10 mouse cellular contexts compared by ENCODE assay signal in genomic region chr13:16937422-16938202, GRCm38 (mm10).
DNase-seq lines count a peak whose midpoint lies in the region; ATAC-seq and TF ChIP-seq lines count a peak whose summit lies in the region.
"Had no signal": no experiment of that assay in that cellular context is flagged by ENCODE, and none has a peak within 500 bp of the region (broad histone marks: within the 10 kb centered on the region; RNA-seq: fewer than 3 reads in every experiment).

No protein-coding gene starts in this region.

- H3K9ac ChIP-seq in lung, embryonic 14.5 days = no peak overlapping the region
- H3K9ac ChIP-seq in heart, embryonic 16.5 days (ENCODE audit: low read length) = no peak overlapping the region

- peak; percentile 76 for DNase-seq in lung, embryonic 14.5 days
- DNase-seq in lung, adult 2 months = no peak
- peak; percentile 27 for DNase-seq in fibroblast of lung, adult 2 months (ENCODE audit: low read depth)
- peak; percentile 26 for DNase-seq in retina, embryonic 14.5 days (ENCODE audit: low spot score)
- DNase-seq in gastrocnemius, postnatal 14 days = no peak
- DNase-seq: thymus, postnatal 4 days had no signal

- no peaks in the 10 kb centered on the region for H3K27me3 ChIP-seq in lung, embryonic 14.5 days (ENCODE audit: insufficient read depth, low read length)
- H3K27me3 ChIP-seq in heart, embryonic 16.5 days (ENCODE audit: control insufficient read depth, insufficient read depth, low read length) = no peaks in the 10 kb centered on the region

- no peaks in the 10 kb centered on the region for H3K36me3 ChIP-seq in lung, embryonic 14.5 days (ENCODE audit: insufficient read depth)
- no peaks in the 10 kb centered on the region for H3K36me3 ChIP-seq in heart, embryonic 16.5 days (ENCODE audit: control insufficient read depth, insufficient read depth)
- H3K36me3 ChIP-seq: G1E had no signal

- WGBS in lung, embryonic 14.5 days = 51% methylated on average over 11 of the region's 11 CpGs
- WGBS in lung, adult 2 months = 59% methylated on average over 11 of the region's 11 CpGs
- WGBS in heart, embryonic 16.5 days = 27% methylated on average over 11 of the region's 11 CpGs

- no peak for TF ChIP-seq POLR2A in lung, adult 2 months (IDR thresholded peaks at IDR 0.05; ENCODE audit: borderline replicate concordance, extremely low read depth, low read depth, low read length)

- H3K27ac ChIP-seq in lung, embryonic 14.5 days (ENCODE audit: low read depth) = peak overlapping the region; percentile 48; the same call in 1 of the 2 replicates
- H3K27ac ChIP-seq in heart, embryonic 16.5 days (ENCODE audit: low read length) = peak overlapping the region; percentile 84
- H3K27ac ChIP-seq: kidney, postnatal 0 days had no signal

- intact Hi-C loops in gastrocnemius, postnatal 14 days (cut with DNase I; ENCODE audit: low total_unique reads) = no loop called here

- H3K9me3 ChIP-seq in lung, embryonic 14.5 days (ENCODE audit: low read depth, low read length) = no peaks in the 10 kb centered on the region
- H3K9me3 ChIP-seq in heart, embryonic 16.5 days (replicated peaks; ENCODE audit: control insufficient read depth, low read length) = no peaks in the 10 kb centered on the region
- H3K9me3 ChIP-seq: G1E had no signal

- TF ChIP-seq CTCF in lung, embryonic 14.5 days (IDR thresholded peaks at IDR 0.05; ENCODE audit: low read depth) = no peak
- no peak for TF ChIP-seq CTCF in lung, adult 2 months (IDR thresholded peaks at IDR 0.05; ENCODE audit: insufficient read depth, low read length)

- no peaks in the 10 kb centered on the region for H3K4me1 ChIP-seq in lung, embryonic 14.5 days (ENCODE audit: insufficient read depth)
- H3K4me1 ChIP-seq in lung, adult 2 months (ENCODE audit: control insufficient read depth, insufficient read depth, low read length) = no peaks in the 10 kb centered on the region; the same call in 1 of the 2 replicates
- H3K4me1 ChIP-seq in heart, embryonic 16.5 days (ENCODE audit: control insufficient read depth, insufficient read depth, low read length) = peaks cover 19% of the 10 kb centered on the region

- H3K4me2 ChIP-seq in lung, embryonic 14.5 days = no peak overlapping the region
- peak overlapping the region; percentile 50 for H3K4me2 ChIP-seq in heart, embryonic 16.5 days (ENCODE audit: low read depth, low read length)

- ATAC-seq in lung, embryonic 14.5 days (ENCODE audit: insufficient read depth) = peak; percentile 77; the same call in 1 of the 2 replicates
- ATAC-seq in heart, embryonic 16.5 days (replicated peaks; ENCODE audit: extremely low read depth, insufficient read depth, low FRiP score) = peak; percentile 76
- no peak for ATAC-seq in activated CD4-positive, CD25-positive, alpha-beta regulatory T cell, adult 4 months

- H3K4me3 ChIP-seq in lung, embryonic 14.5 days (ENCODE audit: low read depth, low read length) = no peak overlapping the region
- H3K4me3 ChIP-seq in lung, adult 2 months (replicated peaks; ENCODE audit: extremely low read depth, low read depth, low read length) = no peak overlapping the region
- no peak overlapping the region for H3K4me3 ChIP-seq in heart, embryonic 16.5 days (ENCODE audit: low read length)

Comparison
In these comparisons a context has a peak if more than half of its experiments do, and no peak if none do; other contexts are left out.
1. DNase-seq: peak in lung, embryonic 14.5 days (single experiment), fibroblast of lung, adult 2 months (single experiment) and retina, embryonic 14.5 days (single experiment); none in lung, adult 2 months (single experiment) and gastrocnemius, postnatal 14 days (single experiment).